Mouse (Mus musculus): Measurements from ENCODE around the gene Ak2.

DNA sequence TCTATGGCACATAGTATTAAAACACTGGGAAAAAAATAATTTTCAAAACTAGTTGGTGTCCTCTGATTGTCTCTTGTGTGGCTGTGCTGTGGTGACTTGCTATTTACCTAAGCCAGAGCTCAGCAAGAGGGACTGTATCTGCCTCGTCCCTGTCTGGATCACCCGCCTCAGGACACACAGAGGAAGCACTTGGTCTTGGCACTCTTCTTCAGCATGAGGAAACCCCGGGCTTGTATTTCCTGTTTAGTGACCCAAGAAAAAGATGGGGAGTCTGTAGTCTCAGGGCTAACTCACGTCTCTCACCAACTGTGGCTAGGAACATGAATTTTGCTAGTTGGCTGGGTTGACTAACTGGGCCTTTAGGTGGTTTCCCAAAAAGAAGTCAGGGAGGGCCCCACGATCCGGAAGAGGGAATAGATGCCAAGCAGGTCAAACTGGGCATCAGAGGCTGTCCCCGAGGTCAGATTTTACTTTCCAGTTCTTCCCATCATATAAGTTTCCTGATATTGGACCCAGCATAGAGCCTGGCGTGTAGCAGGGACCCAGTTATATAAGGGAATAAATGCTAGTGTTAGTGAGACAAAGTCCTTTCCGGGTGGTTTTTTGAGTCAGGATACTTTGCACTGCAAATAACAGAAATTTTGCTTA lies 27.2 kb downstream of the Ak2 start:
- TF ChIP-seq CTCF (IDR thresholded peaks at IDR 0.05; ENCODE audit: control insufficient read depth, insufficient read depth, insufficient read length) (no peak), MAX (IDR thresholded peaks at IDR 0.05) (no peak), USF1 (IDR thresholded peaks at IDR 0.05; ENCODE audit: low read depth) (no peak), MYOD1 (IDR thresholded peaks at IDR 0.05; ENCODE audit: control insufficient read depth, insufficient read length, low read depth) (no peak)

All from C2C12 (cell line).